Mouse (Mus musculus) CH12.LX (cell line): ENCODE results near the gene Slamf1.

Experiments used
- CTCF ChIP-seq, 2 experiments: IDR thresholded peaks in 1 of 2; conservative IDR thresholded peaks in 1 of 2; 2 replicates each; pipeline ENCODE4 v1.5.1; 2011 to 2012; ENCODE audit warnings: low read depth in 2 of 2, low read length in 2 of 2, improper control_type of control experiment in 1 of 2, inconsistent platforms in 1 of 2, mild to moderate bottlenecking in 1 of 2, moderate library complexity in 1 of 2
- E2F4 ChIP-seq: IDR thresholded peaks from 2 replicates; pipeline ENCODE4 v1.6.1; 2011; ENCODE audit warnings: low read depth, low read length, improper control_type of control experiment; ENCODE audit not compliant: insufficient replicate concordance
- EP300 ChIP-seq: IDR thresholded peaks from 2 replicates; pipeline ENCODE4 v1.6.1; 2011; ENCODE audit warnings: low read length, improper control_type of control experiment
- MAFK ChIP-seq: IDR thresholded peaks from 2 replicates; pipeline ENCODE4 v1.6.1; 2011; ENCODE audit warnings: low read length, improper control_type of control experiment; ENCODE audit not compliant: insufficient replicate concordance
- MAZ ChIP-seq: IDR thresholded peaks from 2 replicates; pipeline ENCODE4 v1.6.1; 2012; ENCODE audit warnings: low read depth, mild to moderate bottlenecking, inconsistent platforms, low read length, improper control_type of control experiment, moderate library complexity
- POLR2A ChIP-seq: IDR thresholded peaks from 2 replicates; pipeline ENCODE4 v1.6.1; 2011; ENCODE audit warnings: low read depth, mild to moderate bottlenecking, improper control_type of control experiment, low read length
- POLR2AphosphoS2 ChIP-seq: IDR thresholded peaks from 2 replicates; pipeline ENCODE4 v1.6.1; 2011; ENCODE audit warnings: low read depth, low read length, improper control_type of control experiment
- RAD21 ChIP-seq: IDR thresholded peaks from 2 replicates; pipeline ENCODE4 v1.6.1; 2011; ENCODE audit warnings: low read depth, mild to moderate bottlenecking, low read length, improper control_type of control experiment, moderate library complexity
- SMC3 ChIP-seq: IDR thresholded peaks from 2 replicates; pipeline ENCODE4 v1.6.1; 2011; ENCODE audit warnings: low read depth, low read length, improper control_type of control experiment
- TBP ChIP-seq: conservative IDR thresholded peaks from 2 replicates; pipeline ENCODE4 v1.6.1; 2011; ENCODE audit warnings: low read depth, low read length, improper control_type of control experiment
- ZC3H11A ChIP-seq: IDR thresholded peaks from 2 replicates; pipeline ENCODE4 v1.6.1; 2012; ENCODE audit warnings: low read depth, mild to moderate bottlenecking, inconsistent platforms, low read length, improper control_type of control experiment
- ZMIZ1 ChIP-seq: IDR thresholded peaks from 2 replicates; pipeline ENCODE4 v1.6.1; 2012; ENCODE audit warnings: low read depth, mild to moderate bottlenecking, inconsistent platforms, low read length, improper control_type of control experiment
- ZNF384 ChIP-seq: IDR thresholded peaks from 2 replicates; pipeline ENCODE4 v1.6.1; 2012; ENCODE audit warnings: low read depth, low read length, improper control_type of control experiment, inconsistent platforms

- TF ChIP-seq ZMIZ1 (no peak), RAD21 (no peak), CTCF (conservative IDR thresholded peaks at IDR 0.05 in 1 of 2, IDR thresholded peaks at IDR 0.05 in 1 of 2; ENCODE audit: low read depth in 2 of 2, low read length in 2 of 2) (no peak), POLR2A (no peak), POLR2AphosphoS2 (no peak), EP300 (no peak), E2F4 (no peak), ZNF384 (no peak), MAFK (no peak), ZC3H11A (no peak), TBP (no peak), MAZ (no peak), SMC3 (no peak)
Measured at GRCm38 (mm10) chr1:171848201-171848600, 81.3 kb downstream of the Slamf1 start.
